Mouse (Mus musculus): ENCODE measurements around the gene Vps26c.
A peak's percentile ranks its signal among the peaks of the same experiment; 100 is the strongest.

Gene Vps26c

DNA sequence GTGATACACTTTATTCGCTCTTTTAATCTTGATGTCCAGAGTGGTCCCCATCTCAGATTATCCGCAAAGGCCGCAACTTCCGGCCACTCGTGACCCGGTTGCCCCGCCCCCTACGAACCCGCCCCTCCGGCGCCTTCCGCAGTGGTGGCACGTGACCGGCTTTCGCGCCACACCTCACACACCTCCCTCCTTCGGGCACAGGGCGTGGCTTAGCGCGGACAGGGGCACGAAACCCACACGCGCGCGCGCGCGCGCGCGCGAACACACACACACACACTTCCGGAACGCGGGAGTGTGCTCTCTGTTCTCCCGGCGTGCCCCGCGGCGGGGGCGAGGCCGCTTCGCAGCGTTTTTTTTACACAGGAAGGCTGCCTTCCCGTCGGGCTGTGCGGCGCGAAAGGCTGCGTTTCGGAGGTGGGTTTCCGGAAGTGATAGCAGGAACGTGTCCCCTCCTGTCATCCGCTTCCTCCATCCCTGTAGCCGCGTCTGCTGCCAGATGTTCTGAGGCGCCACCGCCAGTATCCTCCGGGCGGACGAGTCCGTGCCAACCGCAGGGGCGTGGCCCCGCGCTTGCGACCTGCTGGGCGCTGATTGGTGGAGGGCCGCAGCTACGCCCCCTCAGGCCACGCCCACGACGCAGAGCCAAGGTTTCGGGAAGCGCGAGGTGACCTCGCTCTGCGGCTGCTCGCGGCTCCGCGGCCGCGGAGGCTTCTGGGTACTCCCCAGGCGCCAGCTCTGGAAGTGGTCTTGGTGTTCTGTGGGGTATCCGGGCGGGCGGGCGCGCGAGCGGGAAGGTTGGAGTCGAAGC, at the start of gene Vps26c:
Gene Vps26c, minus strand, starts transcription at position 487 of the 808 bp plus-strand sequence.
- peak; percentile 96 for DNase-seq (ENCODE audit: low spot score)

DNA sequence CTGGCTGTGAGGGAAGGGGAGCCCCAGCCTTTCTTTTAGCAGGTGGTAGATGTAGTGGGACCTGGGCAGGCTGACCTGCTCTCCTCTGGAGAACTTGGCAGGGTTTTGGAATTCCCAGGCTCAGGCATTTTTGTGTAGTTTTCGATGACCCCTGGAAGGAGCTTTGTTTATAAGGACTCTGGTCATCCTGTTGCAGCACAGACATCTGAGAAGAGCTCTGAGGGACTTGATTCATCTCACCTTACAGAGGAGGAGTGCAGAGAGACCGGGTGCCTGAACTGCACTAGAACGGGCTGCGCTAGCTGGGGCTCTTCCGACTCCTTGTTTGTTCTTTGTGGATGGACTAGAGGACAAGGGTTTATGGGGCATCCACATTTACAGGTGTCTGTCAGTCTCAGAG, 49.1 kb upstream of the Vps26c start:
- DNase-seq (ENCODE audit: low spot score), result no peak

GRCm38 (mm10) chr16:94574718-94575094, 48.1 kb upstream of the Vps26c start:
- no peak for DNase-seq (ENCODE audit: low spot score)

DNA sequence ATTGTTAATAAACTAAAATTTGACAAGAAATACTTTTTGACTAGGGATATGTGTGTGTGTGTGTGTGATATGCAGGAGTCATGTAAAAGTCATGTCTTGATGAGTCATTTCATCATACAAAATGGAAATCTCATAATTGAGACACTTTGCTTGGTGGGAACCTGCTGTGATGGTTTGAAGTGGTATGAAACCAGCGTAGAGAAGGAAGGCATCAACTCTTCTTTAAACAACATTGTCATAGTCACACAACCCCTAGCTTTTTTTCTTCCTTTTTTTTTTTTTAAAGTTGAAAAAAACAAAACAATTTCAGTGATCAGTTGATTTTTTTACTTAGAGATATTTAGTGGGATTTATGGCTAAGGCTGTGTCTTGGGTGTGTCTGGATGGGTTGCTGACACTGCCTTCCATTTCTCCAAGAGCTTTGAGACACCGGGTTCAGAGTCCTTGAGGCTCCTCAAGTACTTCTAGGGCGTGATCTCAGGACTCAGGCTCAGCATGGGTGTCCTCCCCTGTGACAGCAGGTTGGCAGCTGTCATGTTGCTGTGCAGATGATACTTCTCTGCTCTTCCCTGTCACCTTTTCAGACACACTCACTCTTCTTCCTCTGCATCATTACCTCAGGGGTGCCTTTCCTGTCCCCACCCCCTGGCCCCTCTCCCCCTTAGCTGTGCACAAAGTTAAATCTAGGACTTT, 47.5 kb upstream of the Vps26c start:
- no peak for DNase-seq (ENCODE audit: low spot score)

- DNase-seq (ENCODE audit: low spot score), result no peak
Observed at GRCm38 (mm10) chr16:94572422-94572821, 45.8 kb upstream of the Vps26c start.

- no peak for DNase-seq (ENCODE audit: low spot score)
Observed at GRCm38 (mm10) chr16:94571111-94571993, 44.7 kb upstream of the Vps26c start.

DNA sequence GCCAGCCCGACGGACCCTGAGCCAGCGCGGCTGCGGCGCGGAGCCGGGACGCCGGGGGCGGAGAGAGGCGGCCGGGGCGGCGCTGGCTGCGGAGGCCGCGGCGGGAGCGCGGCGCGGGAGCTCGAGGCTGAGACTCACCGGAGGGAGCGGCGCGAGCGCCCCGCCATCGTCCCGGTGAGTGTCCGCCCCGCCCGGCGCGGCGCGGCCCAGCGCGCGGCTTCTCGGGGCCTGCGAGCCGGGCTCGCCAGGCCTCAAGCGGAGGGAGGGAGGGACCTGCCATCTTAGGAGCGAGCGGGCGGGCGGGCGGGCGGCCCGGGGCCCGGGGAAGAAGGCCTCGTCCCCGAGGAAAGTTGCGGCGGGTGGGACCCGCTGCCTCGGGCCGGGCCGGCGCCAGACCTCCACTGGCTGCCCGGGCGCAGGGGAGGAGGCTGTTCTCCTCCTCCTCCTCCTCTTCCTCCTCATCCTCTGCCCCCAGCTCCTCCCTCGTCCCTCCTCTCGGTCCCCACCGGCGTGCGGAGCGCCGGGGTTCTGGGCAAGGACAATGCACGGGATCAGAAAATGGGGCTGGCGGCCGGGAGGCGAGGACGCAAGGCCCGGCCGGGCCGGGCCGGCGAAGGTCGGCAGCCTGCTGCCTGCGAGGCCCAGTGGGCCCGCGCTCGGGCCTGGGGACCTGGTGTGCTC, 43.9 kb upstream of the Vps26c start:
- peak; percentile 73 for DNase-seq (ENCODE audit: low spot score)

- DNase-seq (ENCODE audit: low spot score), result peak; percentile 99
Observed at GRCm38 (mm10) chr16:94569229-94570176, 42.9 kb upstream of the Vps26c start, which contains the start of gene Dyrk1a. Gene Dyrk1a, plus strand, starts transcription at chr16:94570010.

- peak; percentile 69 for DNase-seq (ENCODE audit: low spot score)
Observed at GRCm38 (mm10) chr16:94568335-94569228, 42.0 kb upstream of the Vps26c start.

GRCm38 (mm10) chr16:94567751-94568150, 41.1 kb upstream of the Vps26c start:
- no peak for DNase-seq (ENCODE audit: low spot score)

DNA sequence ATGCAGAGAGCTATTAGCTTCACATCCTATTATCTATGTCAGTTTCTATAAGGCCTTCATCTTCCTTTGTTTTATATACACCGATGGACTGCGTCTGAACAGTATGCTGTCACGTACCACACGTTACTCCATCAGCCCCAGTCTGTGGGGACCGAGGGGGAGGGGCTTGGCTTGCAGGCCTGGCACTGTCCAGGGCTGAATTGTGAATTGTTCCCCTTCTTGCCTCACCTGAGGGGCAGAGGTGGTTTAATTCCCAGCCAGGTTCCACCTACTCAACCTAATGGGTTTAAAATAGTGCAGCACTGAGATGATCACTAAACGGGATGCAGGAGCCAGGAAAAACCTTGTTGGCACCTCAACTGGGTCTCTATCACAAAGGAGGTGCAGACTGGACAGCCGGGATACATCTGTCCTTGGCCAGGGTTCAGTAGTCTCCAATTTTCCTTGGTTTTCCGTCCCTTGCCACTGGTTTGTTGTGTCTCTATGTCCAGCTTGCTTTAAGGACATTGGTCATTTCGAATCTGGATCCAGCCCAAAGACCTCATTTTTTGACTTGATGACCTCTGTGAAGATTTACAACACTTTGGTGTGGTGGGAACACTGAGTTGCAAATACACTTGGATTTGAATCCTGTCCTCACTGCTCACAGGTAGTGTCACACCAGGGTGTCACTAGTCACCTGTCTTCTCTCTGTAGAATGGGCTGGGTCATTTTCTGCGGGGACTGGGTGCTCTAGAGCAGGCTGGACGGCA, 40.4 kb upstream of the Vps26c start:
- DNase-seq (ENCODE audit: low spot score), result no peak

DNA sequence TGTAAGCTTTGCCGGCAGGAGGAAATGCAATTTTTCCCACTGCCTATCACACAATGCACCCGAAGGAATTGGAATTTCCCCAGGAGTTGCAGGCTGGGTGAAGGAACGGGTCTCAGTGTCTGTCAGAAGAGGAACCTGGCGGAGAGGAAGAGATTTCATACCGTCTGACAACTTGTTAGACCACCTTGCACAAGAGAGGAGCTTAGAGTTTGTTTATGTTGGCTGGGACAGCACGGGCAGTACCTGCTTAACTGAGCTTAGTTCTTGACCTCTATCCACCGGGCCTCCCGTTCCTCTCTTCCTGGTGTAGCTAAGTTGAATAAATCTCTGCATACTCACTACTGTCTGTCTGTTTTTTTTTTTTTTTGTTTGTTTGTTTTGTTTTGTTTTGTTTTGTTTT, 39.5 kb upstream of the Vps26c start:
- no peak for DNase-seq (ENCODE audit: low spot score)

DNA sequence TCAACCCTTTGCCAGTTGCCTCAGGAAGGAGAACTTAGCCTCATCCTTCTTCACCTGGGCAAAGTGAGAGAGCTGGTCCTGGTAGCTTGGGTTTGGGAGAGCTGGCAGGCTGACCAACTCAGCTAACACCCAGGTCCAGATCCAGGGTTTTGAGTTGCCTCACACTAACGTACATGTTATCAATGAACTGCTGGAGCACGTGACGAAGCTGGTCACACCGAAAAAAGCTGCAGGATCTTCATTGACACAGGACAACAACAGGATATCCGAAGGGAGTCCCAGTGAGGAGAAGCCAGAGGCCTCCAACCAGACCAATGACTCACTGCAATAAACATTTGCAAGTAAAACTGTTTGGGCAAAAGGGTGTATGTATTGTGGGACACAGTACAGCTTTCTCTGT, 34.0 kb upstream of the Vps26c start:
- DNase-seq (ENCODE audit: low spot score), result peak; percentile 23

- DNase-seq (ENCODE audit: low spot score), result no peak
Observed at GRCm38 (mm10) chr16:94559782-94560181, 33.2 kb upstream of the Vps26c start.

- no peak for DNase-seq (ENCODE audit: low spot score)
Observed at GRCm38 (mm10) chr16:94559282-94559681, 32.7 kb upstream of the Vps26c start.

- peak; percentile 78 for DNase-seq (ENCODE audit: low spot score)
Observed at GRCm38 (mm10) chr16:94556228-94556627, 29.6 kb upstream of the Vps26c start.

- no peak for DNase-seq (ENCODE audit: low spot score)
Observed at GRCm38 (mm10) chr16:94555346-94555745, 28.7 kb upstream of the Vps26c start.

GRCm38 (mm10) chr16:94551934-94552333, 25.3 kb upstream of the Vps26c start:
- DNase-seq (ENCODE audit: low spot score), result no peak

GRCm38 (mm10) chr16:94549813-94550212, 23.2 kb upstream of the Vps26c start:
- DNase-seq (ENCODE audit: low spot score), result no peak

All from lung, postnatal 25 days (tissue).